Mouse (Mus musculus) myocyte (in vitro differentiated cells): ENCODE data around the gene Lypd6b.

Experiments used
- CEBPB ChIP-seq: IDR thresholded peaks from 2 replicates; pipeline ENCODE4 v1.6.1; 2011; ENCODE audit warnings: mild to moderate bottlenecking, moderate library complexity; ENCODE audit not compliant: poor library complexity, insufficient read depth, severe bottlenecking
- E2F4 ChIP-seq: IDR thresholded peaks from one replicate; pipeline ENCODE4 v1.6.1; 2011; ENCODE audit warnings: mild to moderate bottlenecking, control low read depth, moderate library complexity; ENCODE audit not compliant: insufficient read depth
- MAX ChIP-seq: IDR thresholded peaks from one replicate; pipeline ENCODE4 v1.6.1; 2011; ENCODE audit warnings: low read depth, mild to moderate bottlenecking, control low read depth
- MYOD1 ChIP-seq, 3 experiments: IDR thresholded peaks; one replicate each; pipeline ENCODE4 v1.6.1; 2011; ENCODE audit warnings: control low read depth in 2 of 3, low read depth in 2 of 3, mild to moderate bottlenecking in 2 of 3, moderate library complexity in 1 of 3; ENCODE audit not compliant: insufficient read length in 2 of 3, control insufficient read depth in 1 of 3
- MYOG ChIP-seq, 3 experiments: IDR thresholded peaks; one replicate each; pipeline ENCODE4 v1.6.1; 2011; ENCODE audit warnings: control low read depth in 2 of 3, low read depth in 2 of 3, mild to moderate bottlenecking in 2 of 3; ENCODE audit not compliant: insufficient read length in 2 of 3, control insufficient read depth in 1 of 3, insufficient read depth in 1 of 3
- POLR2A ChIP-seq: IDR thresholded peaks from one replicate; pipeline ENCODE4 v1.6.1; 2011; ENCODE audit warnings: low read depth, mild to moderate bottlenecking, control low read depth, moderate library complexity; ENCODE audit not compliant: insufficient read length
- POLR2AphosphoS2 ChIP-seq: IDR thresholded peaks from one replicate; pipeline ENCODE4 v1.6.1; 2011; ENCODE audit warnings: low read depth, control low read depth; ENCODE audit not compliant: insufficient read length
- SRF ChIP-seq: IDR thresholded peaks from one replicate; pipeline ENCODE4 v1.6.1; 2011; ENCODE audit warnings: low read depth; ENCODE audit not compliant: control insufficient read depth, insufficient read length
- TCF12 ChIP-seq: IDR thresholded peaks from one replicate; pipeline ENCODE4 v1.6.1; 2011; ENCODE audit warnings: mild to moderate bottlenecking, control low read depth; ENCODE audit not compliant: poor library complexity, insufficient read depth, severe bottlenecking
- USF1 ChIP-seq: IDR thresholded peaks from one replicate; pipeline ENCODE4 v1.6.1; 2011; ENCODE audit warnings: low read depth, mild to moderate bottlenecking, control low read depth, moderate library complexity

DNA sequence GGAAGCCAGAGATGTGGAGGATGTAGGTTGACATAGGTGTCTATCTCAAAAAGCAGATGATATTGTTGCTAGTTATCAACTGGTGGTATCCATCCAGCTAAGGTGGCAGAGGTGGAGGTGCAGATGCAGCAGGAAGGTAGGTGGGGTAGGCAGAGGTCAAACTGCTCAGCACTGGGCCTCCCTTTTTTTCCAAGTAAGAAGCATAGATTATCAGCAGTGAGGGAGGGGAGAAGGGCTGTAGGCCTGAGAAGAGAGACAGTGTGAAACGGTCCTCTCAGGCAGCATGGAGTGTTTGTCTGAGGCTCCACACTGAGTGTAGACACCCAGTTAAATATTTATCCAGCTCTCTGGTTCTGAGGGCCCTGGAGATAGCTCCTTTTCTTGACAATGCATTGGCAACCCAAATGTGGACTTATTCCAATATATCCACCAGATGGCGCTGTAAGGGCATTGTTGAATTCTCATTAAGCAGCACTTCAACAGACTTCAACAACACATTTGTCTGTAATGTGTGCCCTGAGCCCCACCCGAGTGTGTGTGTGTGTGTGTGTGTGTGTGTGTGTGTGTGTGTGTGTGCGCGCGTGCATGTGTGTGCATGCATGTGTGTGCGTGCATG, 23.0 kb upstream of the Lypd6b start:
- TF ChIP-seq POLR2A = no peak
- no peak for TF ChIP-seq POLR2AphosphoS2
- TF ChIP-seq MAX = no peak
- no peak for TF ChIP-seq SRF
- TF ChIP-seq MYOG (IDR thresholded peaks at IDR 0.05; ENCODE audit: control insufficient read depth in 1 of 3, insufficient read depth in 1 of 3, insufficient read length in 2 of 3, low read depth in 2 of 3) = no peak
- TF ChIP-seq MYOD1 (IDR thresholded peaks at IDR 0.05; ENCODE audit: control insufficient read depth in 1 of 3, insufficient read length in 2 of 3, low read depth in 2 of 3) = no peak
- TF ChIP-seq E2F4 = no peak
- TF ChIP-seq CEBPB = no peak
- no peak for TF ChIP-seq TCF12
- no peak for TF ChIP-seq USF1
